In the genomic region with DNA sequence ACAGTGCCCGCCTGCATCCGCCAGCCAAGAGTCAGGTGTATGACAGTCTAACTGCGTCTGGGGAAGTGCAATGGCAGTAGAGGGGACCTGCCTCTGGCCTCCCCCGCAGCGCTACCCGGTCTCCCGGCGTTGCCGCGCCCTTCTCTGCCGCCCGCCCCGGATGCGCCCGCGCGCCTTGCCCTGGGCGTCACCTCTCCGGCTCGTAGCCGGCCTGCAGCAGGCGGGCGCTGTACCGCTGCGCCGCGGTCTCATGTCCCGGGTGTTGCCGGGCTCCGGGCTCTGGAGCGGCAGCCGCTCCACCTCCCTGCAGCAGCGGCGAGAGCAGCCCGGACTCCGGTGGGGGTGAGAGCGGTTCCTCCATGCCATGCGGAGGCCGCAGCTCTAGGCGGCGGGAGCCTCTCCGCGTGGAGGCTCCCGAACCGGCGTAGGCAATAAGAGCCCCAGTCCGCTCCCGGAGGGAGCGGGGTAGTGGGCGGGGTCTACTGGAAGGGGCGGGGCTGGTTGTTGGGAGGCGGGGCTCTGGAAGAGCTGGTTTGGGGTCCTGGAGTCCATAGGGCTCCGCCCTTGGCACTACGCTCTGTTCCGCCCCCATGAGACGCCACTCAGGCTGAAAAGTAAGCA, we compare ENCODE assay signal across 8 mouse cellular contexts. TPM values are rescaled to one million over a fixed set of nuclear protein-coding genes. Genes with fewer than 3 reads are reported as not detected.
A peak's percentile ranks its signal among the peaks of the same experiment; 100 is the strongest.
DNase-seq lines count a peak whose midpoint lies in the region; ATAC-seq and TF ChIP-seq lines count a peak whose summit lies in the region.

A gene (minus strand): TSS at position 484 of the 621 bp plus-strand sequence.

- H3K27ac ChIP-seq in CH12.LX (ENCODE audit: insufficient read depth, low read depth): no peak within 1 kb of the TSS
- H3K27ac ChIP-seq in bone marrow macrophage, adult 2 months (ENCODE audit: insufficient read depth, low read depth, low read length): 0 out of 2 replicates have a peak within 1 kb of the TSS, but pooled peaks have one; percentile 10
- H3K27ac ChIP-seq in heart, embryonic 16.5 days (ENCODE audit: low read length): peak within 1 kb of the TSS; percentile 41; the same call in 1 of the 2 replicates
- peak within 1 kb of the TSS; percentile 56; the same call in 1 of the 2 replicates for H3K27ac ChIP-seq in neural tube, embryonic 15.5 days (replicated peaks)

- H3K9me3 ChIP-seq in CH12.LX (replicated peaks; ENCODE audit: low read length): no peaks in the 10 kb centered on the region
- H3K9me3 ChIP-seq in heart, embryonic 16.5 days (replicated peaks; ENCODE audit: control insufficient read depth, low read length): no peaks in the 10 kb centered on the region
- H3K9me3 ChIP-seq in neural tube, embryonic 15.5 days (replicated peaks): no peaks in the 10 kb centered on the region

- no peaks in the 10 kb centered on the region for H3K36me3 ChIP-seq in CH12.LX (replicated peaks in 1 of 2; ENCODE audit: control insufficient read depth in 1 of 2, insufficient read depth in 1 of 2, low read length in 1 of 2)
- no peaks in the 10 kb centered on the region for H3K36me3 ChIP-seq in heart, embryonic 16.5 days (ENCODE audit: control insufficient read depth, insufficient read depth)
- no peaks in the 10 kb centered on the region for H3K36me3 ChIP-seq in neural tube, embryonic 15.5 days

- in situ Hi-C loops in CH12.LX (cut with MboI; ENCODE audit: low pct_ligation_motif_present, low pct_unique_long_range_greater_than_20kb, low sequenced_read_pairs): no loop called here

- dilution Hi-C loops in CH12.LX (cut with MboI; ENCODE audit: extremely low pct_ligation_motif_present, extremely low pct_unique_long_range_greater_than_20kb, low sequenced_read_pairs): no loop called here

- peaks cover 6 to 42% of the 10 kb centered on the region in 2 experiments; a peak in 3 of 4 replicates for H3K4me1 ChIP-seq in CH12.LX (ENCODE audit: control insufficient read depth in 1 of 2, insufficient read depth in 2 of 2)
- H3K4me1 ChIP-seq in bone marrow macrophage, adult 2 months (ENCODE audit: control insufficient read depth, insufficient read depth, low read length): peaks cover 27% of the 10 kb centered on the region
- peaks cover 19% of the 10 kb centered on the region for H3K4me1 ChIP-seq in heart, embryonic 16.5 days (ENCODE audit: control insufficient read depth, insufficient read depth, low read length)
- peaks cover 11% of the 10 kb centered on the region for H3K4me1 ChIP-seq in lung, adult 2 months (ENCODE audit: control insufficient read depth, insufficient read depth, low read length)
- peaks cover 44% of the 10 kb centered on the region for H3K4me1 ChIP-seq in neural tube, embryonic 15.5 days

- under 1% methylated on average over 55 of the region's 56 CpGs for WGBS in heart, embryonic 16.5 days
- under 1% methylated on average over 56 of the region's 56 CpGs for WGBS in lung, adult 2 months
- WGBS in neural tube, embryonic 15.5 days: 0% methylated on average over 56 of the region's 56 CpGs

- TF ChIP-seq EP300 in CH12.LX (IDR thresholded peaks at IDR 0.05; ENCODE audit: low read length): no peak

- ATAC-seq in erythroid progenitor cell, adult 5-6 weeks (replicated peaks; ENCODE audit: low FRiP score, poor library complexity, severe bottlenecking): peak; percentile 37; the same call in 1 of the 2 replicates
- ATAC-seq in heart, embryonic 16.5 days (replicated peaks; ENCODE audit: extremely low read depth, insufficient read depth, low FRiP score): peak; percentile 72
- ATAC-seq in neural tube, embryonic 15.5 days (ENCODE audit: low FRiP score): peak; percentile 61

- peak; percentile 54; the same call in 1 of the 2 replicates for TF ChIP-seq POLR2A in CH12.LX (IDR thresholded peaks at IDR 0.05; ENCODE audit: low read depth, low read length)
- no peak for TF ChIP-seq POLR2A in bone marrow macrophage, adult 2 months (IDR thresholded peaks at IDR 0.05; ENCODE audit: borderline replicate concordance, low read depth, low read length)
- TF ChIP-seq POLR2A in lung, adult 2 months (IDR thresholded peaks at IDR 0.05; ENCODE audit: borderline replicate concordance, extremely low read depth, low read depth, low read length): peak; percentile 74; the same call in 1 of the 2 replicates

- H3K9ac ChIP-seq in CH12.LX (ENCODE audit: insufficient read depth, low read depth): peak within 1 kb of the TSS; percentile 18; the same call in 1 of the 2 replicates
- H3K9ac ChIP-seq in heart, embryonic 16.5 days (ENCODE audit: low read length): peak within 1 kb of the TSS; percentile 83
- peak within 1 kb of the TSS; percentile 71 for H3K9ac ChIP-seq in neural tube, embryonic 15.5 days (replicated peaks)

- TF ChIP-seq CTCF in CH12.LX (conservative IDR thresholded peaks at IDR 0.05 in 1 of 2, IDR thresholded peaks at IDR 0.05 in 1 of 2; ENCODE audit: low read depth in 2 of 2, low read length in 2 of 2): no peak
- no peak for TF ChIP-seq CTCF in bone marrow macrophage, adult 2 months (IDR thresholded peaks at IDR 0.05; ENCODE audit: low read depth, low read length)
- no peak for TF ChIP-seq CTCF in lung, adult 2 months (IDR thresholded peaks at IDR 0.05; ENCODE audit: insufficient read depth, low read length)

- no peaks in the 10 kb centered on the region for H3K79me2 ChIP-seq in CH12.LX (replicated peaks; ENCODE audit: control insufficient read depth, extremely low read depth, insufficient read depth, poor library complexity, severe bottlenecking)

- peaks cover 58% of the 10 kb centered on the region for H3K27me3 ChIP-seq in CH12.LX (replicated peaks)
- no peaks in the 10 kb centered on the region for H3K27me3 ChIP-seq in heart, embryonic 16.5 days (ENCODE audit: control insufficient read depth, insufficient read depth, low read length)
- H3K27me3 ChIP-seq in neural tube, embryonic 15.5 days (replicated peaks): peaks cover 8% of the 10 kb centered on the region; the same call in 1 of the 2 replicates

- peak; percentile 21 for DNase-seq in CH12.LX (ENCODE audit: extremely low read depth)
- DNase-seq in kidney, postnatal 36 days: peak; percentile 71 to 85
- DNase-seq in lung, adult 2 months: peak; percentile 79
- peak; percentile 94 for DNase-seq in thymus, postnatal 10 days (ENCODE audit: low spot score in 2 of 2)

- H3K4me3 ChIP-seq in CH12.LX (replicated peaks in 1 of 3; ENCODE audit: low read depth in 2 of 3, low read length in 2 of 3, poor library complexity in 1 of 3): peak within 1 kb of the TSS; percentile 43 to 62 (median 45)
- H3K4me3 ChIP-seq in bone marrow macrophage, adult 2 months (ENCODE audit: insufficient read depth, low read length): peak within 1 kb of the TSS; percentile 58
- H3K4me3 ChIP-seq in heart, embryonic 16.5 days (ENCODE audit: low read length): peak within 1 kb of the TSS; percentile 78
- H3K4me3 ChIP-seq in lung, adult 2 months (replicated peaks; ENCODE audit: extremely low read depth, low read depth, low read length): peak within 1 kb of the TSS; percentile 77
- H3K4me3 ChIP-seq in neural tube, embryonic 15.5 days (replicated peaks): peak within 1 kb of the TSS; percentile 72

- no peak for TF ChIP-seq RAD21 in CH12.LX (IDR thresholded peaks at IDR 0.05; ENCODE audit: low read depth, low read length)

- peak within 1 kb of the TSS; percentile 62 for H3K4me2 ChIP-seq in CH12.LX (ENCODE audit: insufficient read depth, low read depth, poor library complexity, severe bottlenecking)
- H3K4me2 ChIP-seq in heart, embryonic 16.5 days (ENCODE audit: low read depth, low read length): peak within 1 kb of the TSS; percentile 98
- H3K4me2 ChIP-seq in neural tube, embryonic 15.5 days: peak within 1 kb of the TSS; percentile 99

TF ChIP-seq in CH12.LX, 34 proteins besides CTCF, POLR2A, EP300 and RAD21 (continues in another document):
- TF ChIP-seq ELF1 (IDR thresholded peaks at IDR 0.05; ENCODE audit: low read depth, low read length): no peak
- TF ChIP-seq ZNF384 (IDR thresholded peaks at IDR 0.05; ENCODE audit: low read depth, low read length): no peak
- no peak for TF ChIP-seq NELFE (IDR thresholded peaks at IDR 0.05; ENCODE audit: low read depth, low read length)
- no peak for TF ChIP-seq SMC3 (IDR thresholded peaks at IDR 0.05; ENCODE audit: low read depth, low read length)
- peak; percentile 44; the same call in 1 of the 2 replicates for TF ChIP-seq SIN3A (IDR thresholded peaks at IDR 0.05; ENCODE audit: low read length)
- no peak for TF ChIP-seq PAX5 (IDR thresholded peaks at IDR 0.05; ENCODE audit: low read length)
- no peak for TF ChIP-seq NRF1 (IDR thresholded peaks at IDR 0.05; ENCODE audit: low read depth, low read length)
- TF ChIP-seq UBTF (IDR thresholded peaks at IDR 0.05; ENCODE audit: low read depth, low read length): peak; percentile 93
- TF ChIP-seq GABPA (IDR thresholded peaks at IDR 0.05; ENCODE audit: insufficient replicate concordance, low read depth, low read length): no peak
- no peak for TF ChIP-seq MAZ (IDR thresholded peaks at IDR 0.05; ENCODE audit: low read depth, low read length)
- no peak for TF ChIP-seq MAX (IDR thresholded peaks at IDR 0.05; ENCODE audit: low read length)
- no peak for TF ChIP-seq POLR2AphosphoS2 (IDR thresholded peaks at IDR 0.05; ENCODE audit: low read depth, low read length)
- TF ChIP-seq IRF4 (IDR thresholded peaks at IDR 0.05; ENCODE audit: low read depth, low read length): 0 out of 2 replicates have a peak, but pooled peaks have one; percentile 5
- no peak for TF ChIP-seq MEF2A (IDR thresholded peaks at IDR 0.05; ENCODE audit: borderline replicate concordance, low read depth, low read length)
- TF ChIP-seq TCF12 (IDR thresholded peaks at IDR 0.05; ENCODE audit: low read depth, low read length): no peak
- no peak for TF ChIP-seq USF1 (IDR thresholded peaks at IDR 0.05; ENCODE audit: low read depth, low read length)
- TF ChIP-seq ZMIZ1 (IDR thresholded peaks at IDR 0.05; ENCODE audit: low read depth, low read length): no peak
- TF ChIP-seq USF2 (conservative IDR thresholded peaks at IDR 0.05; ENCODE audit: low read depth, low read length): no peak
- peak; percentile 59; the same call in 1 of the 2 replicates for TF ChIP-seq MXI1 (IDR thresholded peaks at IDR 0.05; ENCODE audit: low read depth, low read length)
- no peak for TF ChIP-seq ZC3H11A (IDR thresholded peaks at IDR 0.05; ENCODE audit: low read depth, low read length)

RNA-seq across cellular contexts. Expression of the gene that starts here (rescaled TPM):
- total RNA-seq in CH12.LX (2012; rRNA removed) (14.9 and 17.3 TPM in 2 replicates), CH12.LX (2014; rRNA removed) (2.5 and 3.1 TPM in 2 replicates)
- polyA plus RNA-seq in CH12.LX (2012; ENCODE audit: insufficient read length, low read depth): 19.6 and 21.6 TPM in 2 replicates
- polyA plus RNA-seq in bone marrow macrophage, adult 2 months (2012; ENCODE audit: insufficient read depth, insufficient read length, missing spikeins): 32.8 and 35.0 TPM in 2 replicates
- 4.2 and 20.9 TPM in 2 replicates for total RNA-seq in erythroid progenitor cell, adult 5-6 weeks (2015; ENCODE audit: low replicate concordance)
- 2.9 and 11.0 TPM in 2 replicates for total RNA-seq in erythroid progenitor cell, adult 5-6 weeks (2017; ENCODE audit: low replicate concordance)
- polyA plus RNA-seq in heart, embryonic 16.5 days (2015; fragmentation: Nextera tagmentation; extraction: Ambion mirVana): 42.7 and 48.4 TPM in 2 replicates
- polyA plus RNA-seq in lung, adult 2 months (2012; rRNA removed): 214 and 217 TPM in 2 replicates
- polyA plus RNA-seq in neural tube, embryonic 15.5 days (2015; fragmentation: Nextera tagmentation; extraction: Ambion mirVana): 84.1 and 84.2 TPM in 2 replicates

Comparison
In these comparisons a context has a peak if more than half of its experiments do, and no peak if none do; other contexts are left out.
1. DNase-seq: peak in every context shown above with its lines; median percentile 94 in thymus, postnatal 10 days; 79 in lung, adult 2 months; 78 in kidney, postnatal 36 days; 21 in CH12.LX.
2. H3K9ac ChIP-seq: peak in every context shown above with its lines; median percentile 83 in heart, embryonic 16.5 days; 71 in neural tube, embryonic 15.5 days; 18 in CH12.LX.